Mouse (Mus musculus): ENCODE measurements around the gene Ube2h. TPM values are rescaled to one million over a fixed set of nuclear protein-coding genes. Genes with fewer than 3 reads are reported as not detected.
A peak's percentile ranks its signal among the peaks of the same experiment; 100 is the strongest.
"Not testable (repeated sequence)": the region's sequence is repeated elsewhere in the genome, so short reads cannot be mapped to it uniquely, and the experiment has no call there.

Ube2h gene
- polyA plus RNA-seq, 1 experiment from 2014 or later: 37.7 TPM

DNA sequence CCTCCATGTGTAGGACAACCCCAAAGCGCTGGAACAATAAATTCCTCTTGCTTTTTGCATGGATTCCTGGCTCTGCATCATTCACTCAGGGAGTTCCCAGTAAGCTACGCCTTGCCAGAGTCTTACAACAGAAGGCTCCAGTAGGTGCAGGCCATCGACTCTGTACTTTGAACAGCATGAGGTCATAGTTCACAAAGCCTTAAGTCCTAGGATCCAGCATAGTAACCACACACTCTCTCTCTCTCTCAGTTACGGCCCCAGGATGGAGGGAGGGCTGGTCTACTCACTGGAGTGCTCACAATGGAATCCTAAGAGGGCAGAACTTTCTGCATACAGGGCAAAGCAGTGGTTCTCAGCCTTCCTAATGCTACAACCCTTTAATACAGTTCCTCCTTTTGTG, 95.5 kb downstream of the Ube2h start:
- Histone ChIP-seq H3K27me3 (ENCODE audit: control insufficient read depth, insufficient read depth, low read depth, low read length) (no peaks in the 10 kb centered on the region), H3K4me3 (ENCODE audit: low read depth, low read length) (no peak overlapping the region), H3K36me3 (ENCODE audit: control insufficient read depth, insufficient read depth) (no peaks in the 10 kb centered on the region), H3K27ac (ENCODE audit: low read length) (no peak overlapping the region), H3K9me3 (replicated peaks; ENCODE audit: control insufficient read depth, low read length) (no peaks in the 10 kb centered on the region), H3K4me1 (ENCODE audit: control insufficient read depth, low read depth, low read length) (peaks cover 4% of the 10 kb centered on the region), H3K4me2 (ENCODE audit: low read depth, low read length) (no peak overlapping the region), H3K9ac (ENCODE audit: low read depth, low read length) (no peak overlapping the region)
- no peak for ATAC-seq (ENCODE audit: low read depth)
- 58% methylated on average over 4 of the region's 4 CpGs for WGBS (ENCODE audit: insufficient replicate concordance)

GRCm38 (mm10) chr6:30205587-30206202, 98.6 kb downstream of the Ube2h start:
- 6% methylated on average over 30 of the region's 30 CpGs for WGBS (ENCODE audit: insufficient replicate concordance)
- no peaks in the 10 kb centered on the region for H3K27me3 ChIP-seq (ENCODE audit: control insufficient read depth, insufficient read depth, low read depth, low read length)
- H3K4me2 ChIP-seq (ENCODE audit: low read depth, low read length): peak overlapping the region; percentile 35
- H3K27ac ChIP-seq (ENCODE audit: low read length): no peak overlapping the region
- no peaks in the 10 kb centered on the region; the same call in 1 of the 2 replicates for H3K4me1 ChIP-seq (ENCODE audit: control insufficient read depth, low read depth, low read length)
- no peak overlapping the region for H3K9ac ChIP-seq (ENCODE audit: low read depth, low read length)
- ATAC-seq (ENCODE audit: low read depth): peak; percentile 69
- no peaks in the 10 kb centered on the region for H3K36me3 ChIP-seq (ENCODE audit: control insufficient read depth, insufficient read depth)
- H3K4me3 ChIP-seq (ENCODE audit: low read depth, low read length): no peak overlapping the region
- no peaks in the 10 kb centered on the region for H3K9me3 ChIP-seq (replicated peaks; ENCODE audit: control insufficient read depth, low read length)

DNA sequence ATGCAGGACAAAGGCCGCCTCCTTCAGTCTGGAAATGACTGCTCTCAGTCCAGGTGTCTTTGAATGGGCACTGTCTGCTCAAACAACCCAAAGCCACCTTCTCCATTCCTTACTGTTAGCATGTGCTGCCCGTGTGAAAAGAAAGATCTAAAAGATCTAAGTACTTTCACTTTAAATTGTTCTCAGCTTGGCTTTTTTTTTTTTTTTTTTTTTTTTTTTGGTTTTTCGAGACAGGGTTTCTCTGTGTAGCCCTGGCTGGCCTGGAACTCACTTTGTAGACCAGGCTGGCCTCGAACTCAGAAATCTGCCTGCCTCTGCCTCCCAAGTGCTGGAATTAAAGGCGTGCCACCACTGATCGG, 99.2 kb downstream of the Ube2h start:
- H3K9me3 ChIP-seq (replicated peaks; ENCODE audit: control insufficient read depth, low read length); H3K36me3 ChIP-seq (ENCODE audit: control insufficient read depth, insufficient read depth); ATAC-seq (ENCODE audit: low read depth); H3K9ac ChIP-seq (ENCODE audit: low read depth, low read length); H3K27ac ChIP-seq (ENCODE audit: low read length); H3K4me3 ChIP-seq (ENCODE audit: low read depth, low read length); H3K27me3 ChIP-seq (ENCODE audit: control insufficient read depth, insufficient read depth, low read depth, low read length); H3K4me1 ChIP-seq (ENCODE audit: control insufficient read depth, low read depth, low read length): not testable (repeated sequence)
- 50% methylated on average over 6 of the region's 6 CpGs for WGBS (ENCODE audit: insufficient replicate concordance)
- H3K4me2 ChIP-seq (ENCODE audit: low read depth, low read length): peak overlapping the region; percentile 35; the same call in 1 of the 2 replicates

GRCm38 (mm10) chr6:30204383-30205179, 99.8 kb downstream of the Ube2h start:
- Histone ChIP-seq H3K9ac (ENCODE audit: low read depth, low read length) (no peak overlapping the region), H3K36me3 (ENCODE audit: control insufficient read depth, insufficient read depth) (no peaks in the 10 kb centered on the region), H3K27me3 (ENCODE audit: control insufficient read depth, insufficient read depth, low read depth, low read length) (no peaks in the 10 kb centered on the region), H3K9me3 (replicated peaks; ENCODE audit: control insufficient read depth, low read length) (no peaks in the 10 kb centered on the region), H3K4me3 (ENCODE audit: low read depth, low read length) (no peak overlapping the region), H3K4me2 (ENCODE audit: low read depth, low read length) (no peak overlapping the region), H3K4me1 (ENCODE audit: control insufficient read depth, low read depth, low read length) (no peaks in the 10 kb centered on the region; the same call in 1 of the 2 replicates), H3K27ac (ENCODE audit: low read length) (no peak overlapping the region)
- ATAC-seq (ENCODE audit: low read depth): no peak
- 69% methylated on average over 20 of the region's 20 CpGs for WGBS (ENCODE audit: insufficient replicate concordance)

- Histone ChIP-seq H3K27me3 (ENCODE audit: control insufficient read depth, insufficient read depth, low read depth, low read length) (no peaks in the 10 kb centered on the region; the same call in none of the 2 replicates), H3K4me3 (ENCODE audit: low read depth, low read length) (no peak overlapping the region), H3K4me1 (ENCODE audit: control insufficient read depth, low read depth, low read length) (no peaks in the 10 kb centered on the region), H3K9me3 (replicated peaks; ENCODE audit: control insufficient read depth, low read length) (no peaks in the 10 kb centered on the region), H3K27ac (ENCODE audit: low read length) (no peak overlapping the region), H3K36me3 (ENCODE audit: control insufficient read depth, insufficient read depth) (no peaks in the 10 kb centered on the region), H3K9ac (ENCODE audit: low read depth, low read length) (no peak overlapping the region), H3K4me2 (ENCODE audit: low read depth, low read length) (no peak overlapping the region)
- ATAC-seq (ENCODE audit: low read depth): no peak
- 72% methylated on average over 8 of the region's 8 CpGs for WGBS (ENCODE audit: insufficient replicate concordance)
These were observed 108.2 kb downstream of the Ube2h start for GRCm38 (mm10) chr6:30196143-30196542.

GRCm38 (mm10) chr6:30195656-30196055, 108.7 kb downstream of the Ube2h start:
- no peak for ATAC-seq (ENCODE audit: low read depth)
- no peaks in the 10 kb centered on the region; the same call in none of the 2 replicates for H3K27me3 ChIP-seq (ENCODE audit: control insufficient read depth, insufficient read depth, low read depth, low read length)
- H3K27ac ChIP-seq (ENCODE audit: low read length): no peak overlapping the region
- H3K9ac ChIP-seq (ENCODE audit: low read depth, low read length): no peak overlapping the region
- no peak overlapping the region for H3K4me3 ChIP-seq (ENCODE audit: low read depth, low read length)
- no peaks in the 10 kb centered on the region for H3K36me3 ChIP-seq (ENCODE audit: control insufficient read depth, insufficient read depth)
- no peak overlapping the region for H3K4me2 ChIP-seq (ENCODE audit: low read depth, low read length)
- H3K4me1 ChIP-seq (ENCODE audit: control insufficient read depth, low read depth, low read length): no peaks in the 10 kb centered on the region
- whole genome bisulfite sequencing (ENCODE audit: insufficient replicate concordance): 79% methylated on average over 11 of the region's 11 CpGs
- H3K9me3 ChIP-seq (replicated peaks; ENCODE audit: control insufficient read depth, low read length): no peaks in the 10 kb centered on the region

- Histone ChIP-seq H3K9ac (ENCODE audit: low read depth, low read length) (no peak overlapping the region), H3K4me2 (ENCODE audit: low read depth, low read length) (no peak overlapping the region), H3K4me1 (ENCODE audit: control insufficient read depth, low read depth, low read length) (no peaks in the 10 kb centered on the region), H3K36me3 (ENCODE audit: control insufficient read depth, insufficient read depth) (no peaks in the 10 kb centered on the region), H3K27ac (ENCODE audit: low read length) (no peak overlapping the region), H3K9me3 (replicated peaks; ENCODE audit: control insufficient read depth, low read length) (no peaks in the 10 kb centered on the region), H3K27me3 (ENCODE audit: control insufficient read depth, insufficient read depth, low read depth, low read length) (peaks cover 65% of the 10 kb centered on the region), H3K4me3 (ENCODE audit: low read depth, low read length) (no peak overlapping the region)
- ATAC-seq (ENCODE audit: low read depth): no peak
- WGBS (ENCODE audit: insufficient replicate concordance): 58% methylated on average over 4 of the region's 4 CpGs
These were observed 120.7 kb downstream of the Ube2h start for GRCm38 (mm10) chr6:30183624-30184023.

DNA sequence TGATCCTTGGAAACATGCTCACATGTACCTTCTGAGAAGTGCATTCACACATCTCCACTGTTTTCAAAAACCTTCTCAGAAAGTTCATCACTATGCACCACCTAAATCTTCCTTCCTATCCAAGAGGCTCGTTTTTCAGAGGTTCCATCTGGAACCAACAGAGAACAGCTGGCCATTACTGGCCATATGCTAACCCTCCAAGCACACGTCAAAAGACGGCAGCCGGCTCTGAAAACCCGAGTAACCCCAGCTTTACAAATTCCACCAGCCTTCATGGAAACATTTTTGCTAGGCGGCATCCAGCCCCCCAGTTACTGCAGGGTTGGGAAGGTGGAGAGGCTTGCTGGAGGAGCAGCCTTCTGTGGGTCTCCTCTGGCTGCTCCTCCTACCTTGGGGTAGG, 122.3 kb downstream of the Ube2h start:
- Histone ChIP-seq H3K9me3 (replicated peaks; ENCODE audit: control insufficient read depth, low read length) (no peaks in the 10 kb centered on the region), H3K27ac (ENCODE audit: low read length) (no peak overlapping the region), H3K4me1 (ENCODE audit: control insufficient read depth, low read depth, low read length) (no peaks in the 10 kb centered on the region; the same call in 1 of the 2 replicates), H3K36me3 (ENCODE audit: control insufficient read depth, insufficient read depth) (no peaks in the 10 kb centered on the region), H3K9ac (ENCODE audit: low read depth, low read length) (no peak overlapping the region), H3K4me3 (ENCODE audit: low read depth, low read length) (no peak overlapping the region), H3K27me3 (ENCODE audit: control insufficient read depth, insufficient read depth, low read depth, low read length) (peaks cover 80% of the 10 kb centered on the region), H3K4me2 (ENCODE audit: low read depth, low read length) (no peak overlapping the region)
- 59% methylated on average over 6 of the region's 6 CpGs for WGBS (ENCODE audit: insufficient replicate concordance)
- ATAC-seq (ENCODE audit: low read depth): no peak

DNA sequence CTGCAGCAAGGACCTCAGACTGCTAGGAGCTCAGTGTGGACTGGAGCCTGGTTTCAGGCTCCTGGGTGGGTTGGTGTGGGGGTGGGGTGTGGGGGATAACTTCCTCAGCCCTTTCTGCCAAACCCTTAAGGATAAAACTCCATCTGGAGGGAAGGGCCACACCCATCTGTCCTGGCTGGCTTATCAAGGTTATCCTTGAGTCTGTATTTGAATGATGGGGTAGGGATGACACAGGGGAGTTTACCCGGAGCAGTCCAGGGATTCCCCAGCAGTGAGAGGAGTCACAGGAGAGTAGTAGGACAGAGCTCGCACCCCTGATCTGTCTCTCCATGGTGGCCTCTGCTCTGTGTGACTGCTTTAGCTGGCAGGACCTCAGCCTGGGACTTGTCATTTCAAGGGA, 124.0 kb downstream of the Ube2h start:
- no peak for ATAC-seq (ENCODE audit: low read depth)
- H3K4me3 ChIP-seq (ENCODE audit: low read depth, low read length): no peak overlapping the region
- peaks cover 93% of the 10 kb centered on the region for H3K27me3 ChIP-seq (ENCODE audit: control insufficient read depth, insufficient read depth, low read depth, low read length)
- no peak overlapping the region for H3K4me2 ChIP-seq (ENCODE audit: low read depth, low read length)
- 34% methylated on average over 2 of the region's 2 CpGs for WGBS (ENCODE audit: insufficient replicate concordance)
- H3K9me3 ChIP-seq (replicated peaks; ENCODE audit: control insufficient read depth, low read length): no peaks in the 10 kb centered on the region
- no peaks in the 10 kb centered on the region for H3K36me3 ChIP-seq (ENCODE audit: control insufficient read depth, insufficient read depth)
- H3K27ac ChIP-seq (ENCODE audit: low read length): no peak overlapping the region
- H3K9ac ChIP-seq (ENCODE audit: low read depth, low read length): no peak overlapping the region
- peaks cover 6% of the 10 kb centered on the region for H3K4me1 ChIP-seq (ENCODE audit: control insufficient read depth, low read depth, low read length)

Measured in liver, embryonic 16.5 days (tissue).